Mouse (Mus musculus) lung, embryonic 16.5 days (tissue): ENCODE data around the gene Mark3. TPM values are rescaled to one million over a fixed set of nuclear protein-coding genes. Genes with fewer than 3 reads are reported as not detected.

Experiments used
- ATAC-seq: fragments of 200-750 bp; cut with Nextera tagmentation; 2 replicates; pipeline ENCODE4 v1.8.0; 2017; ENCODE audit warnings: low read depth, mild to moderate bottlenecking, moderate library complexity
- H3K27ac ChIP-seq: fragments of 300-500 bp; sonication (generic); 2 replicates; pipeline ENCODE4 v1.5.1; 2014; ENCODE audit warnings: mild to moderate bottlenecking, control low read depth, low read length
- H3K27me3 ChIP-seq: fragments of 300-500 bp; sonication (generic); 2 replicates; pipeline ENCODE4 v1.6.1; 2014; ENCODE audit warnings: low read depth, low read length, mixed read lengths; ENCODE audit not compliant: control insufficient read depth, insufficient read depth
- H3K36me3 ChIP-seq: fragments of 300-500 bp; sonication (generic); 2 replicates; pipeline ENCODE4 v1.6.1; 2014; ENCODE audit warnings: low read length; ENCODE audit not compliant: control insufficient read depth, insufficient read depth
- H3K4me1 ChIP-seq: fragments of 300-500 bp; sonication (generic); replicated peaks from 2 replicates; pipeline ENCODE4 v1.6.1; 2014; ENCODE audit warnings: low read length, mixed read lengths; ENCODE audit not compliant: control insufficient read depth, insufficient read depth
- H3K4me2 ChIP-seq: fragments of 300-500 bp; sonication (generic); 2 replicates; pipeline ENCODE4 v1.6.1; 2014; ENCODE audit warnings: low read depth, low read length, control low read depth
- H3K4me3 ChIP-seq: fragments of 300-500 bp; sonication (generic); 2 replicates; pipeline ENCODE4 v1.5.1; 2014; ENCODE audit warnings: mild to moderate bottlenecking, low read length, control low read depth
- H3K9ac ChIP-seq: fragments of 300-500 bp; sonication (generic); 2 replicates; pipeline ENCODE4 v1.6.1; 2014; ENCODE audit warnings: low read length, control low read depth
- H3K9me3 ChIP-seq: fragments of 300-500 bp; sonication (generic); 2 replicates; pipeline ENCODE4 v1.6.1; 2016; ENCODE audit warnings: low read length; ENCODE audit not compliant: control insufficient read depth
- WGBS: fragments of 180-500 bp; shearing (Covaris S2); extraction: QIAGEN DNeasy Blood & Tissue Kit; methylation state at CpG from one replicate; pipeline ENCODE4 v1.1.7; 2014; 5-methylcytosine and 5-hydroxymethylcytosine counted together
- polyA plus RNA-seq: library from polyadenylated mRNA; unstranded; fragments of >200 nt; fragmentation: Nextera tagmentation; extraction: Ambion mirVana; gene quantifications from 2 replicates; pipeline ENCODE4 v1.2.1, GENCODE M21; 2015

The Mark3 gene
- polyA plus RNA-seq, 1 experiment from 2014 or later, result 23.5 TPM

DNA sequence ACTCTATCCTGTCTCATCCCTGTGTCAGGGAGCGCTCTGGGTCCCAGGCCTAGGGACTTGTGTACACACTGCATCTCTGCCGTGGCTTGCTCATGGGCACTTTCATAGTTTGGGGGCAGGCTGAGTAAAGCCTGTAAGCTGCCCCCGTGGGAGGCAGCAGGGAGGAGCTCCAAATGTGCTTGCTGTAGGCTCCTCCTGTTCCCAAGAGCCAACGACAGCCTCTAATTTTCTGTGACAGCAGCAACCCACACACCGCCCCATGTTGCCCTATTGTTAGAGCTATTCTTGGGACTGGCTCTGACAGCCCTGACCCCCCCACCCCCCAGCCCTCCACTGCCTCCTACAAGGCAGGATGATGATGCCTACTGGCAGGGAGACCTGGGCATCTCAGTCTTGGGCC, 107.7 kb downstream of the Mark3 start:
- 79% methylated on average over 5 of the region's 5 CpGs for WGBS
- H3K4me1 ChIP-seq, result peaks cover 27% of the 10 kb centered on the region

DNA sequence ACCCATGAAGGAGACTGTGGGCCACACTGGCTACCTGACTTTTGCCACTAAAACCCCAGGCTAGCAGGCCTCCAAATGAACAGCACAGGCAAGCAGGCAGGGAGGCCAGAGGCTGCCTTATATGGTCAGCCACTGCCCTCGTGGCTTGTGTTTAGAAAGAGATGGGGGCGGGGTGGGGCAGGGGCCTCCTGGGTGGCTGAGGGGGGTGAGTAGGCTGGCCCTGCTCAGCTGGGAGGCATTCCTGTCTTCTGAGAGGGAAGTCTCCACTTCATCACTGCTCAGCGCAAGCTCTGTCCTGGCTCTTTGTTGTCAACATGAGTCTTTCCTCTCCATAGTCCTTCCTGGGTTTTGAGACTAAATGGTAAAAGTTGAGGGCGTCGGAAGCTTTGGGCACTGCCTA, 108.5 kb downstream of the Mark3 start:
- peak; percentile 50 for ATAC-seq
- peak overlapping the region; percentile 35; the same call in 1 of the 2 replicates for H3K9ac ChIP-seq
- H3K9me3 ChIP-seq, result no peaks in the 10 kb centered on the region
- 0 out of 2 replicates have a peak, but pooled peaks cover 3% of the 10 kb centered on the region for H3K36me3 ChIP-seq
- H3K4me1 ChIP-seq, result peaks cover 23% of the 10 kb centered on the region
- H3K4me2 ChIP-seq, result no peak overlapping the region
- H3K27me3 ChIP-seq, result no peaks in the 10 kb centered on the region
- peak overlapping the region; percentile 86 for H3K27ac ChIP-seq
- H3K4me3 ChIP-seq, result no peak overlapping the region
- 49% methylated on average over 4 of the region's 5 CpGs for WGBS

More for the DNA sequence above, 107.7 kb downstream of the Mark3 start:
- Histone ChIP-seq H3K4me3 (no peak overlapping the region), H3K36me3 (0 out of 2 replicates have a peak, but pooled peaks cover 3% of the 10 kb centered on the region), H3K9me3 (no peaks in the 10 kb centered on the region), H3K9ac (0 out of 2 replicates have a peak overlapping the region, but pooled peaks have one; percentile 17), H3K4me2 (no peak overlapping the region), H3K27ac (peak overlapping the region; percentile 86), H3K27me3 (no peaks in the 10 kb centered on the region)
- no peak for ATAC-seq

DNA sequence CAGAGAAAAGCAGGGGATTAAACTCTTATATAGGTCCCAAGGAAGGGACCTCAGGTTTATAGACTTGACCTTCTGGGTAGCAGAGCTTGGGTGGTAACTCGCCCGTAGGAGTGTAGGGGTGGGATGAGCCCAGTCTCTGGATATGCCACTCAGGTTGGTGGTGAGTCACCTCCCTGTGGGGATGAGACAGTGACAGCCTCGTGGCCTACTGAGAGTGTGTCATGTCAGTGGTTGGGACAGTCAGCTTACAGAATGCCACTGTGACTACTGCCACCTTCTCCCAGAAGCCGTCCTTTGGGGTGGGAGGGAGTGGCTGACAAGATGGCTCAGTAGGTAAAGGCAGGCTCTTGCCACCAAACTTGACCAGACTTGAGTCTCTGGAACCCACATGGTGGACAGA, 112.1 kb downstream of the Mark3 start:
- H3K9ac ChIP-seq, result no peak overlapping the region
- H3K27me3 ChIP-seq, result no peaks in the 10 kb centered on the region
- ATAC-seq, result no peak
- peak overlapping the region; percentile 73; the same call in 1 of the 2 replicates for H3K27ac ChIP-seq
- H3K4me1 ChIP-seq, result peaks cover 22% of the 10 kb centered on the region
- WGBS, result 76% methylated on average over 4 of the region's 4 CpGs
- no peak overlapping the region for H3K4me3 ChIP-seq
- H3K9me3 ChIP-seq, result no peaks in the 10 kb centered on the region
- no peak overlapping the region for H3K4me2 ChIP-seq
- H3K36me3 ChIP-seq, result no peaks in the 10 kb centered on the region

DNA sequence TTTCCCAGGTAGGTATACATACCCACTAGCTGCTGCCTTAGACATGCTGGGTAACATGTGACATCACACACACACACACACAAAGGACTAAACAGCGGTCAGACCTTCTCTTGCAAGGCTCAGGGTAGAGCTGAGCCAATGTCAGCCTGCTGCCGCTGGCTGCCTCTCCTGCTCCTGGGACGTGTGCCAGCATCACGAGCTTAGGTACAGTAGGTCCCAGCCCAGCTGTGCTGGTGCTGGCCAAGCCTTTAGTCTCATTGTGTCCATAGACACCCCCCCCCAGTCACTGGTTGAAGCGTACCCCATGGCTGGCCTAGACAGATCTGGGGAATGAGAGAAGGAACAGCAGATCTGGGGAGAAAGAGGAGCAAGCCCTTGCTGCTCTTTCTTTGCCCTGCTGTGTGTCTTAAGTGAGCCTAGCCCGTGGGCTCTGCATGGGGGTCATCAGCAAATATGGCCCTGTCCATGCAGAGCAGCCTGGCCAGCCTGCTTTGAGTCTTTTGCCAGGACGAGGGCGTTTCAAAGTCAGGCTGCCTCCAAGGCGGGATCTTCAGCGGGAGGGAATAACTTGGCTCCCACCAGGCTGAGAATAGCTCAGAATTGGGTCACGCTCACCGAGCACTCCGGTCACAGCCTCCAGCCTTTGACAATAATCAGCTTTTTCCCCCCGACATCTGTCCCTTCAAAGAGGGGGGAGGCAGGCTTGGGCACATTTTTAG, 113.2 kb downstream of the Mark3 start:
- Histone ChIP-seq H3K27ac (peak overlapping the region; percentile 73), H3K36me3 (no peaks in the 10 kb centered on the region), H3K4me3 (no peak overlapping the region), H3K4me2 (no peak overlapping the region), H3K4me1 (peaks cover 25% of the 10 kb centered on the region), H3K27me3 (no peaks in the 10 kb centered on the region), H3K9ac (no peak overlapping the region), H3K9me3 (no peaks in the 10 kb centered on the region)
- peak; percentile 79 for ATAC-seq
- 25% methylated on average over 14 of the region's 14 CpGs for WGBS

DNA sequence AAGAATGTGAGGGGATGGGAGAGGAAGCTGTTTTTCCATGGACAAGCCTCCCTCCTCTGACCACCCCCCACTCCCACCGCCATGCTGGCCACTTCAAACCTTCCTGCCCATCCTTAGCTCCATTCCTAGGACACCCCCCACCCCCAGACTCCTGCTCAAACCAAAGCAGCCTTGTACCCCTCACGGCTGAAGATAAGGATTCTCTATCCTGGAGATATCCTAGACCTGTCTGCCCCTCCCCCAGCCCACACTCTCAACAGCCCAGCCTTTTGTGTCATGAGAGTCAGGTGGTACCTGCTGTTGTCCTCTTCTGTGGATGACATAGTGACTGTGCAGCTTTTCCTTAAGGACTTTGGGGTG, 113.7 kb downstream of the Mark3 start:
- Histone ChIP-seq H3K27me3 (no peaks in the 10 kb centered on the region), H3K4me2 (no peak overlapping the region), H3K36me3 (no peaks in the 10 kb centered on the region), H3K27ac (peak overlapping the region; percentile 73), H3K4me1 (peaks cover 27% of the 10 kb centered on the region), H3K4me3 (no peak overlapping the region), H3K9ac (no peak overlapping the region), H3K9me3 (no peaks in the 10 kb centered on the region)
- 14% methylated on average over 2 of the region's 2 CpGs for WGBS
- ATAC-seq, result peak; percentile 5; the same call in 1 of the 2 replicates

DNA sequence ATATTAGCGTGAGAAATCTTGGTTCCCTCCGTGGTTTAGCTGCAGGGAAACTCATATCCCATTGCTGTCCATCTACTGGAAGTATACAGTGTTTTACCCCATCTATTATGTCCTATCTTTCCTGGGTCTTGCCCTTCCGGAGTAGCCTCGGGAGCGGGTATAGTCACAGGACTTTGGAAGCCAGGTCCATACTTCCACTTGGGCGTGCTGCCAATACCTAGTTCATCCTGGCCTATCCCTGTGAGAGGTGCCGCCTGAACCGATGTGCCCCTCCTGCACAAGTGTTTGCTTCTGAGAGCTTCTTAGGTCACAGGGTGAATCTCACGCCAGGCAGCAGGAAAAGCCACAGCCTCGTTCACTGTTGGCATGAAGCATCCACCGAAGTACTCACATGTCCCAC, 115.1 kb downstream of the Mark3 start:
- H3K27me3 ChIP-seq, result no peaks in the 10 kb centered on the region
- no peaks in the 10 kb centered on the region for H3K36me3 ChIP-seq
- H3K4me2 ChIP-seq, result no peak overlapping the region
- no peak for ATAC-seq
- WGBS, result 53% methylated on average over 11 of the region's 11 CpGs
- H3K27ac ChIP-seq, result no peak overlapping the region
- no peak overlapping the region for H3K9ac ChIP-seq
- H3K4me3 ChIP-seq, result no peak overlapping the region
- H3K4me1 ChIP-seq, result peaks cover 40% of the 10 kb centered on the region
- H3K9me3 ChIP-seq, result no peaks in the 10 kb centered on the region

DNA sequence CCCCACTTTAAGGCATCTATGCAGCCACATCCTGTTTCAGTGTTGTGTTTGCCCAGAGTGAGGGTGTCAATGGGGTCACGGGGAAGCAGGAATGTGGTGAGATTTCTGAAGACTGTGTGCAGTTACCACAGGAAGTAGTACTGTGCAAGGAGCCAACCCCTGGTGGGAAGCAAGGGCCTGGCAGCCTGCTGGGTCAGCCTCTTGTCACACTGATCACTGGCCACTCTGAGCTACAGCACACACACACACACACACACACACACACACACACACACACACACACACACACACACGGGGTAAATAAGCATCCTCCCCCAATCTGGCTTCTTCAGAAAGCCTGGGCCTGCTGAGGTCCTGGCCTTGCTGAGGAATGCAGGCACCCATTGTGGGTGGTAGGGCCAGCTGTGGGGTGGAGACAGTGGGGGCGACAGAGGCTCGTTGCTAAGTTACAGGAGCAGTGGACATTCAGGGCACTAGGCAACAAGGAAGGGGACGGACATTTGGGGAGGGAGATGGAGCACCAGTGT, 117.1 kb downstream of the Mark3 start:
- peak; percentile 24; the same call in 1 of the 2 replicates for ATAC-seq
- Histone ChIP-seq H3K9me3 (no peaks in the 10 kb centered on the region), H3K27me3 (no peaks in the 10 kb centered on the region), H3K36me3 (no peaks in the 10 kb centered on the region), H3K4me2 (no peak overlapping the region), H3K4me3 (no peak overlapping the region), H3K27ac (peak overlapping the region; percentile 58), H3K9ac (peak overlapping the region; percentile 24; the same call in 1 of the 2 replicates), H3K4me1 (peaks cover 50% of the 10 kb centered on the region)
- 14% methylated on average over 5 of the region's 5 CpGs for WGBS

DNA sequence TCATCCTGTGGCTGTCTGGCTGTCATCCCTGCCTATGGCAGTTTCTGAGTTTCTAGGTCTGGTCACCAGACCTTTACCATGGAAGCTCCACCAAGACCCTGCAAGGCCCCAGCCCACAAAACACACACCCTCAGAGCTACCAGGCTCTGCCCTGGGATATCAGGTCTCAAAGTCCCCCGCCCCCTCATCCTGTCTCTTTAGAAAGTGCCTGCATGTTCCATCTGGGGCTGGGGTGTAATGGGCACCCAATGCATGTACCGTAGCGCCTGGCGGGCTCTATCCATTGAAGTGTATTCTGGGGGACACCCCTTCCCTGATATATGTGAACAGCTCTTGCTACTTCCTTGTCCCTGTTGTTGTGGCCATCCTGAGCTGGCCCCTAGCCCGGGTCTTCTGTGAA, 118.6 kb downstream of the Mark3 start:
- Histone ChIP-seq H3K27ac (peak overlapping the region; percentile 89; the same call in 1 of the 2 replicates), H3K4me2 (no peak overlapping the region), H3K27me3 (no peaks in the 10 kb centered on the region), H3K9ac (no peak overlapping the region), H3K36me3 (no peaks in the 10 kb centered on the region), H3K9me3 (no peaks in the 10 kb centered on the region), H3K4me3 (no peak overlapping the region), H3K4me1 (peaks cover 42% of the 10 kb centered on the region)
- 86% methylated on average over 5 of the region's 5 CpGs for WGBS
- ATAC-seq, result no peak

DNA sequence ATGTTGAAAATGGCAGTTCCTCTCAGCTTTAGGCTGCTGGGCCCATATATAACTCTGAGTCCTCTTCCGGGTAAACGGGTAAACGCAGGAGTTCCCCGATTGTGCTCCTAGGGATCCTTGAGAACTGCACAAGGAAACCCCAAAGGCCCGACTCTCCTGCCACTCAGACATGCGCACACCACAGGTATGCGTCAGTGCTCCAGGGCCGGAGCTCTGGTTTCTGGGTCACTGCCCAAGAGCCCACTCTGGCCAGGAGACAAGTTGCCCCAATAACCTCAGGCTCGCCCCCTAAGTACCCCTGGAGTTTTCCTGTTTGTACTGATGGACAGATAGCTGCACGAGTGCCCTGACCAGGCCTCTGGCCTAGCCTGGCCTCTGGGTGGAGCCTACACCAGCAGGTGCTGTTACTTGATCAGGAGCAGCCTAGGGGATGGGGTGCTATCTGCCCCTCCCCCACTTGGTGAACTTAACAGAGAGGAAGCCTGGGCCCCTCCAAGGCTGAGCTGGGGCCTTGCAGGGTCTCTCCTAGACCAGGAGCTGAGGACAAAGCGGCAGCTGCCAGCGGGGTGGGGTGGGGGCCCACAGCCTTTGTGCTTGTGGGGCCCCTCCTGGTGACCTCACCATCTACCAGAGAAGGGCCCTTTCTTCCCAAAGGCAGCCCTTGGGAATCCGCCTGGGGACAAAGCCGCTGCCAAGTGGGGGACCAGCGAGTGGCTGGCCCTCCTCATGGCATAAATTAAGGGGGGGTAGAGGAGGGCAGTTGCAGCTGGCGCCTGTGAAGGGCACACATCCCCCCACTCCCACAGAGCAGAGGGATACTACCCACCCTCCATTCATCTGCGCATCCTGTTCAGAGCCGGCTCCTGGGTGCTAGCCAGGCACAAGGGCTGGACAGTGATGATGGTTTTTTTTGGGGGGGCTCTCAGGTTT, 119.3 kb downstream of the Mark3 start:
- peak; percentile 2; the same call in 1 of the 2 replicates for ATAC-seq
- H3K9me3 ChIP-seq, result no peaks in the 10 kb centered on the region
- peak overlapping the region; percentile 37 for H3K4me2 ChIP-seq
- H3K4me1 ChIP-seq, result peaks cover 37% of the 10 kb centered on the region
- no peak overlapping the region for H3K4me3 ChIP-seq
- H3K27ac ChIP-seq, result peak overlapping the region; percentile 89
- H3K27me3 ChIP-seq, result no peaks in the 10 kb centered on the region
- 46% methylated on average over 18 of the region's 18 CpGs for WGBS
- peak overlapping the region; percentile 57 for H3K9ac ChIP-seq
- no peaks in the 10 kb centered on the region for H3K36me3 ChIP-seq
